Mouse (Mus musculus) kidney, embryonic 15.5 days (tissue): ENCODE results near the gene Prap1. TPM values are rescaled to one million over a fixed set of nuclear protein-coding genes. Genes with fewer than 3 reads are reported as not detected.

Source experiments
- ATAC-seq: fragments of 200-750 bp; cut with Nextera tagmentation; replicated peaks from 2 replicates; pipeline ENCODE4 v1.8.0; 2017; ENCODE audit warnings: moderate TSS enrichment; ENCODE audit not compliant: low FRiP score
- H3K27ac ChIP-seq: fragments of 300-500 bp; sonication (generic); 2 replicates; pipeline ENCODE4 v1.5.1; 2015; ENCODE audit warnings: mild to moderate bottlenecking, inconsistent platforms
- H3K27me3 ChIP-seq: fragments of 300-500 bp; sonication (generic); 2 replicates; pipeline ENCODE4 v1.6.1; 2015; ENCODE audit warnings: inconsistent platforms
- H3K36me3 ChIP-seq: fragments of 300-500 bp; sonication (generic); 2 replicates; pipeline ENCODE4 v1.6.1; 2015; ENCODE audit warnings: inconsistent platforms
- H3K4me1 ChIP-seq: fragments of 300-500 bp; sonication (generic); 2 replicates; pipeline ENCODE4 v1.6.1; 2015; ENCODE audit warnings: inconsistent platforms
- H3K4me2 ChIP-seq: fragments of 300-500 bp; sonication (generic); 2 replicates; pipeline ENCODE4 v1.6.1; 2015; ENCODE audit warnings: moderate library complexity, mild to moderate bottlenecking, inconsistent platforms
- H3K4me3 ChIP-seq: fragments of 300-500 bp; sonication (generic); replicated peaks from 2 replicates; pipeline ENCODE4 v1.5.1; 2015; ENCODE audit warnings: mild to moderate bottlenecking, inconsistent platforms
- H3K9ac ChIP-seq: fragments of 300-500 bp; sonication (generic); 2 replicates; pipeline ENCODE4 v1.6.1; 2015; ENCODE audit warnings: mild to moderate bottlenecking, inconsistent platforms
- H3K9me3 ChIP-seq: fragments of 300-500 bp; sonication (generic); replicated peaks from 2 replicates; pipeline ENCODE4 v1.6.1; 2016; ENCODE audit warnings: inconsistent platforms
- WGBS: fragments of 180-500 bp; shearing (Covaris S2); methylation state at CpG from one replicate; pipeline ENCODE4 v1.1.7; 2015; ENCODE audit warnings: mixed read lengths; 5-methylcytosine and 5-hydroxymethylcytosine counted together
- polyA plus RNA-seq: library from polyadenylated mRNA; unstranded; fragments of >200 nt; fragmentation: Nextera tagmentation; extraction: Ambion mirVana; gene quantifications from 2 replicates; pipeline ENCODE4 v1.2.1, GENCODE M21; 2015

The Prap1 gene
- polyA plus RNA-seq, 1 experiment from 2014 or later = not detected

DNA sequence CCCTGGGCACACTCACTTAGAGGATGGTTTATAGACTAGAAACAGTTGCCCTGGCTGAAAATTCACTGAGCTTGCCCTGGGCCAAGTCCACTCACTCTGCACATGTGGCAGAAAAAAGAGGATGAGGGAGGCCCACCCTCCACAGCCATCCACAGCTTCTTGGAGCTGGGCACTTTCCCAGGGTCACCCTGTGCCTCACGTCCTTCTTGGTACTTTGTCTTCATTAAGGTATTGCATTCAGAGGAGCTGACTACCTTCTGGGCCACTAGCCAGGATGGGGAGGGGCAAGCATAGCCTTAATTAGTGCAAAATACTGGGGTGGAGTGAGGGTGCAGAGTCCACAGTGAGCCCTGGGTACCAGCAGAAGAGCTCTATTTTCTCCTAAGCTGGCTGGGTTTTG, 2.4 kb downstream of the Prap1 start:
- no peaks in the 10 kb centered on the region; the same call in 1 of the 2 replicates for H3K36me3 ChIP-seq
- no peak overlapping the region for H3K27ac ChIP-seq
- H3K27me3 ChIP-seq = no peaks in the 10 kb centered on the region
- H3K4me3 ChIP-seq = no peak overlapping the region
- no peaks in the 10 kb centered on the region for H3K9me3 ChIP-seq
- H3K4me1 ChIP-seq = peaks cover 8% of the 10 kb centered on the region
- 0 out of 2 replicates have a peak, but pooled peaks have one; percentile 7 for ATAC-seq
- no peak overlapping the region for H3K4me2 ChIP-seq
- WGBS = 40% methylated on average over 1 of the region's 1 CpGs
- no peak overlapping the region for H3K9ac ChIP-seq

DNA sequence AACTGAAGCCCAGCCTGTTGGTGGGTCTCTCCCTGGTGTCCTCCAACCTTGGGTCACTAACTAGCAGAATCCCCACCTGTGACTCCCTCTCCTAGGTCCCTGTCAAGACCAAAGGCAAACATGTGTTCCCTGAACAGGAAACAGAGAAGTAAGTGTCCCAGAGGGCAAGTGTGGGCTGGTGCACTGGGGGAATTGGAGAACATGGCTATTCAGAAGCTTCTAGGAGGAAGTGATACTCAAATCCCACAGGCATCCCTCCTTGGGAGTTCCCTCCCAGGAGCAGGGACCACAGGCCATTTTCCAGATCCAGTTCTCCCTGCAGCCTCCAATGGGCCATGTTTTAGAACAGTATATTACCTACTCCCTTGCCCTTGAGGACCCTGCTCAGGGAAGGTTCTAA, 2.9 kb downstream of the Prap1 start:
- ATAC-seq = no peak
- Histone ChIP-seq H3K9ac (no peak overlapping the region), H3K27me3 (no peaks in the 10 kb centered on the region), H3K9me3 (no peaks in the 10 kb centered on the region), H3K4me2 (no peak overlapping the region), H3K4me1 (peaks cover 9% of the 10 kb centered on the region), H3K36me3 (no peaks in the 10 kb centered on the region; the same call in 1 of the 2 replicates), H3K27ac (no peak overlapping the region), H3K4me3 (no peak overlapping the region)

DNA sequence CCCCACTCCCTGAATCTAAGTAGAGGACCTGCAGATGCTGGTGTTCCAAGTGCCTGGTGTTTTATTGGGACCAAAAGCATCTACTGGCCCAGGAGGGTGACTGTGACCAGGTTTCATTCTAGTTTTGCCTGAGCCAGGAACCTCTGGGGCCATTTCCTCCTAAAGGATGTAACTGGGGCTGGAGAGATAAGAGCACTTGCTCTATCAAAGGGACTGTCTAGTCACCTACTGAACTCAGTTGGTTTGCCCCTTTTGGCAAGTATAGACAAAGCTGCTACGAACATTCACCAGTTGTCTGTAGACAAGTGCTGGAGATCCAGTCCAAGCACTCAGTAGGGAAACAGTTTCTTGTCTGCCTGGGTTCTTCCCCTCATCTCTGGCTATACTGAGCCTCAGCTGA, 5.3 kb downstream of the Prap1 start:
- Histone ChIP-seq H3K36me3 (no peaks in the 10 kb centered on the region; the same call in 1 of the 2 replicates), H3K27ac (no peak overlapping the region), H3K4me2 (no peak overlapping the region), H3K27me3 (no peaks in the 10 kb centered on the region), H3K9me3 (no peaks in the 10 kb centered on the region), H3K4me3 (no peak overlapping the region), H3K4me1 (peaks cover 22% of the 10 kb centered on the region), H3K9ac (no peak overlapping the region)
- 87% methylated on average over 1 of the region's 1 CpGs for WGBS
- no peak for ATAC-seq

DNA sequence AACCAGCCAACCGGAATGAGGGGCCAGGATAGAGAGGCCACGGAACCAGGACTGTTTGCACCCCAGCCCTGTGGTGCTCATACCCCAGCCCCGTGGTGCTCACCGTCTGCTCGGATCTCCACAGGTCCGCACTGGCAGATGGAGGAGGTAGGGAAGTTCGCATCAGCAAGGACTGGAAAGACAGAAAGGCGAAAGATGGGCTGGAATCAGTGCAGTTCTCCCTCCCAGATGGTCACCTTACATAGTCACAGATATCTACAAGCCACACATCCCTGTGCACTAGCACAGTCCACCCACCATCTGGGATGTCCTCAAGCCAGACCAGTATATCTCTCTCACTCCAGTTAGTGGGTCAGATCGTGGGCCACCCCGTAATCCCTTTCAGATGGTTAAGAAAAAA, 8.3 kb downstream of the Prap1 start:
- Histone ChIP-seq H3K9me3 (no peaks in the 10 kb centered on the region), H3K9ac (no peak overlapping the region), H3K4me1 (peaks cover 15% of the 10 kb centered on the region), H3K4me2 (peak overlapping the region; percentile 82), H3K27me3 (no peaks in the 10 kb centered on the region), H3K36me3 (peaks cover 13% of the 10 kb centered on the region), H3K27ac (no peak overlapping the region), H3K4me3 (peak overlapping the region; percentile 51)
- WGBS = 73% methylated on average over 10 of the region's 10 CpGs
- no peak for ATAC-seq

DNA sequence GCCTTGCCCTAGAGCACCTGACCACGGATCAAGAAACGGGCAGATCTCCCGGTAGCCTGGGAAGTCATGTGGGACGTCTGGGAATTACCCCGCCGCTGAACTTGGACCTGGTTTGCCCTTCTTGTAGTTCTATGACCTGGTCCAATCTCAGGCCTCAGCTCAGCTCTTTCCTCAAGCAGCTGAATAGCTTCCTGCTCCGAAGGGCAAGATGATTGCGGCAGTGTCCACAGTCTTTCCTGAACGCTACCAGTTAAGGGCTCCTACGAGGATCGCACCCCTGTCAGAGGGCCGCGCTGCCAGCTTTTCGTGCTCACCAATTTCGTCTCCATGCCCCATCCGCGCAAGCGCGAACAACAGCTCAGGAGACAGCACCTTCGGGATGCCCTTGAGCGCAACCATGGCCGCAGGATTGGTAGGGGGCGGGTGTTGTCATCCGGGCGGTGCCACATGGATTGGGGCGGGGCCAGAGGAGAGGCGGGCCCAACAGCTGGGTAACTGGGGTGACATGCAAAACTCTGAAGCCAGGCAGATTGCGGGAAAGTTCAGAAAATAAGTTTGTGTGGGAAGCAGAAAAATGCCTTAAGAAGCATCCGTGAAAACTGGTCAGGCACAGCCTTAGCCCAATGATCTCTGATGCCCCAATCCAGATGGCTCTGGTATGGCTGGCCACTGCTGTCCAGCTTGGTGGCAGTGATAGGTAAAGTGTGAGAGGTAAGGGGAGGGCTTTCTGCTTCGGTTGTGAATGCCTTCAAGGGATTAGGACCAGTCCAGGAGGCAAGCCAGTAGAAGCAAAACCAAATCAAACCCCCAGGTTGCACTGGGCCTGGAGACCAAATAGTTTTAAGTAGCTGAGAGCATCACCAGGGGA, 9.0 kb downstream of the Prap1 start, which contains the start of gene Fuom:
Gene Fuom (minus strand): TSS at position 449 of the 868 bp plus-strand sequence.
- Histone ChIP-seq H3K36me3 (peaks cover 20% of the 10 kb centered on the region), H3K9ac (peak within 1 kb of the TSS; percentile 53), H3K4me2 (peak within 1 kb of the TSS; percentile 82), H3K27me3 (no peaks in the 10 kb centered on the region), H3K9me3 (no peaks in the 10 kb centered on the region), H3K4me1 (peaks cover 15% of the 10 kb centered on the region), H3K27ac (peak within 1 kb of the TSS; percentile 76), H3K4me3 (peak within 1 kb of the TSS; percentile 51)
- WGBS = 1% methylated on average over 30 of the region's 30 CpGs
- ATAC-seq = peak; percentile 94

DNA sequence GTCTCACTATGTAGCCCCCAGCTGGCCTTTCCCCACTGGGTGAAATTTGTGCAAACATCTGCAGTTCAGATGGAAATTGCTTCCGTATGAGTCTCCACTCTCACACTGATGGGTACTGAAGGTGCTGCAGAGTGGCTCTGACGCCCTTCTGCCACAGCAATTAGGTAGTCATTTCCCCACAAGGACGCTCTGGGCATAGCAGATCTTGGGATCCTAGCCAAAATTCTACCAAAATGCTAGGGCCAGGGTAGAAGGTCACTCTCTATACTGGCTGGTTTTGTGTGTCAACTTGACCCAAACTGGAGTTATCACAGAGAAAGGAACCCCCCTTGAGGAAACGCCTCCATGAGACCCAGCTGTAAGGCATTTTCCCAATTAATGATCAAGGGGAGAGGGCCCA, 10.8 kb downstream of the Prap1 start:
- WGBS = 84% methylated on average over 4 of the region's 4 CpGs
- Histone ChIP-seq H3K36me3 (peaks cover 38% of the 10 kb centered on the region), H3K27ac (no peak overlapping the region), H3K4me1 (peaks cover 15% of the 10 kb centered on the region), H3K9me3 (no peaks in the 10 kb centered on the region), H3K4me2 (no peak overlapping the region), H3K9ac (no peak overlapping the region), H3K4me3 (no peak overlapping the region), H3K27me3 (no peaks in the 10 kb centered on the region)
- ATAC-seq = no peak

DNA sequence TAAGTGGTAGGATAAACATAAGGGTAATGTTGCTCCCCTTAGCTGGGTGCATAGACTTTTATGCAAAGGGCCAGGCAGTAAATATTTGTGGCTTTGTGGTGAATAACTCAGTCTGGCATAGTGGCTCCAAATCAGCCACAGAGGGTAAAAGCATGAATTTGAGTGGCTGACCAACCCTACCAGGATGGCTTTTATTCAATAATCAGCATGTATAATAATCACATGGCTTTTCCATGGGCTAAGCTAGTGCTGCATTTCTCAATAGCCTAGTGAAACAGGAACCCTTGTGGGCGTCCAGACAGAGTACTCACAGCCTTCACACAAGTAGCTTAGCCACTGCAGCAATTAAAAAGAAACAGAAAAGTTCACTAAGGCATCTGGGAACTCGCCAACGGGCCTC, 18.7 kb downstream of the Prap1 start:
- Histone ChIP-seq H3K4me3 (no peak overlapping the region), H3K9ac (no peak overlapping the region), H3K4me1 (0 out of 2 replicates have a peak, but pooled peaks cover 4% of the 10 kb centered on the region), H3K4me2 (no peak overlapping the region), H3K9me3 (no peaks in the 10 kb centered on the region), H3K27ac (no peak overlapping the region), H3K36me3 (peaks cover 64% of the 10 kb centered on the region), H3K27me3 (no peaks in the 10 kb centered on the region)
- 72% methylated on average over 3 of the region's 3 CpGs for WGBS
- no peak for ATAC-seq

DNA sequence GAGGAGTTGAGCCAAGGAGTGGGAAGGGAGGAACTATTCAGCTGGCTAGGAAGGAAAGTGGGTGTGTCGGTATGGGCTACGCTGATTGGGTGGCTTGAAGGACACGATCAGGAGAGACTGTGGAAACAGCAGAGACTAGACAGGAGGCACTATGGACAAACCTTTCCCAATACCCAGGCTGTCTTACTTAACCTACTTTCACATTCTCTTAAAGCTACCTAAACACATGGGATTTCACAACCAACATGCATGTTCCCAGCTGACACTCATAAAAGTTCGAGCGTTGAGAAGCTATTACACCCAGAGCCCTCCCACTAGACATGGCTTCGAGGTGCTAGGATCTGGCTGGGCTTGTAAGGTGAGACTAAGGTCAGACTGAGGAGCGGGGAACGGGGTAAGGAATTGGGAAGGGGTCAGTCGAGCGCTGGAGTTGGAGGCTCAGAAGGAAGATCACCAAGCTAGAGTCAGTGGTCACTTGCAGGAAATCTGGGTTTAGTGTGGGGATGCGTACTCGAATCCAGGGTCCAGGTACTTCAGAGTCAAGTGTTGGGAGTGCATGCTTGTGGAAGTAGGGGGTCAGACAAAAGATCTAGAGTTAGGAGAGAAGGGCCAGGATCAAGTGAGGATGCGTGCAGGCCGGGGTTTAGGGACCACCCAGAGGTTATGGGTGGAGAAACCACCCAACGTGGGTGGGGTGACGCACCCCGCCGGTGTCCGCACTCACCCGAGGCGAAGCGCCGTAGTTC, 22.6 kb downstream of the Prap1 start, which contains the start of gene Paox:
Gene Paox (plus strand): TSS at position 217 of the 746 bp plus-strand sequence.
- WGBS = under 1% methylated on average over 23 of the region's 23 CpGs

DNA sequence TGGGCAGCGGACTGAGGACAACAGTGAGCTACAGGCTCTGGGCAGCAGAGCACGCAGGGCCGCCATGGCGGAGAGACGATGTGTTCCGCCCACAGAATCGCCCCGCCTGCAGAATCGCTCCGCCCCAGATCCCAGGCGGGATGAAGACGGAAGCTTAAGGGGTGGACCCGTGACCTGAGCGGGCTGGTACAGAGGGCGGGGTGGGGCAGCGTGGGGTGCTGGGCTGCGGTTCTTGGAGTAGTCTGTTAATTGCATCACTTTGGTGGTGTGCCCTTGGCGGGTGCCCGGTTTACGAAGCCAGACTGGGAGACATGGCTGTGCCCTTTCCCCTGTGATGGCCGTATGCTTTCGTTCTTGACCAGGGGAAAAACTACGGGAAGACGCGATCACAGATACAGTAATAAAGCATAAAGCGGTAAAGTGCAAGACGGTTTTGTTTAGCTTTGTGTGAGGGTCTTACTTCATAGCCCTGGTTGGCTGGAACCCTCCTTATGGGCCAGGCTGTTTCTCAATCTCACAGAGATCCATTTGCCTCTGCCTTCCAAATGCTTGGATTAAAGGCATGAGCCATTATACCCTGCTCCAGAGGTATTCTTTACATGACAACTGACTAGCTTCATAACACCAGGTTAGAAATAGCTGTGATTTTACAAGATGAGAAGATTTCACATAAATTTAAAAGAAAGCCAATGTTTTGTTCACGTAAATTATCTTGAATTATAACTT, 23.3 kb downstream of the Prap1 start, which contains the start of gene Echs1:
Gene Echs1 (minus strand): TSS at position 148 of the 726 bp plus-strand sequence.
- Histone ChIP-seq H3K27ac (peak within 1 kb of the TSS; percentile 92), H3K27me3 (no peaks in the 10 kb centered on the region), H3K4me1 (0 out of 2 replicates have a peak, but pooled peaks cover 4% of the 10 kb centered on the region), H3K4me2 (peak within 1 kb of the TSS; percentile 85), H3K9me3 (no peaks in the 10 kb centered on the region), H3K36me3 (peaks cover 18% of the 10 kb centered on the region), H3K9ac (peak within 1 kb of the TSS; percentile 77), H3K4me3 (peak within 1 kb of the TSS; percentile 73)
- peak; percentile 96 for ATAC-seq
- WGBS = 3% methylated on average over 28 of the region's 28 CpGs

More for the DNA sequence above, 22.6 kb downstream of the Prap1 start, which contains the start of gene Paox:
- Histone ChIP-seq H3K4me1 (0 out of 2 replicates have a peak, but pooled peaks cover 4% of the 10 kb centered on the region), H3K27me3 (no peaks in the 10 kb centered on the region), H3K27ac (peak within 1 kb of the TSS; percentile 92), H3K36me3 (peaks cover 25% of the 10 kb centered on the region), H3K9ac (peak within 1 kb of the TSS; percentile 77), H3K9me3 (no peaks in the 10 kb centered on the region), H3K4me3 (peak within 1 kb of the TSS; percentile 73), H3K4me2 (peak within 1 kb of the TSS; percentile 85)
- ATAC-seq = peak; percentile 89

DNA sequence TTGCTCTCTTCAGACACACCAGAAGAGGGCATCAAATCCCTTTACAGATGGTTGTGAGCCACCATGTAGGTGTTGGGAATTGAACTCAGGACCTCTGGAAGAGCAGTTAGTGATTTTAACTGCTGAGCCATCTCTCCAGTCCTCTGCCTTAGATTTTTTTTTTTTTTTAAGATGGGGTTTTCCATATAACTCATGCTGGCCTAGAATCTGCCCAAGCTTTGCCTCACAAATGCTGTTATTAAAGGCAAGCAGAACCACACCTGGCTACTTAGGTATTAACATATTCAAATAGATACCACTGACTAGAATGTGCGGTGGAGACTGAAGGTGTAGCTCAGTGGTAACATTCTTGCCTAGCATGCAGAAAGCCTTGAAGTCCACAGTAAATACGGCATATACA, 27.3 kb downstream of the Prap1 start:
- Histone ChIP-seq H3K4me1 (peaks cover 4% of the 10 kb centered on the region; the same call in 1 of the 2 replicates), H3K27me3 (no peaks in the 10 kb centered on the region), H3K9me3 (no peaks in the 10 kb centered on the region), H3K36me3 (no peaks in the 10 kb centered on the region), H3K4me2 (no peak overlapping the region), H3K9ac (no peak overlapping the region), H3K4me3 (no peak overlapping the region), H3K27ac (no peak overlapping the region)
- ATAC-seq = no peak
- WGBS = 94% methylated on average over 2 of the region's 2 CpGs

DNA sequence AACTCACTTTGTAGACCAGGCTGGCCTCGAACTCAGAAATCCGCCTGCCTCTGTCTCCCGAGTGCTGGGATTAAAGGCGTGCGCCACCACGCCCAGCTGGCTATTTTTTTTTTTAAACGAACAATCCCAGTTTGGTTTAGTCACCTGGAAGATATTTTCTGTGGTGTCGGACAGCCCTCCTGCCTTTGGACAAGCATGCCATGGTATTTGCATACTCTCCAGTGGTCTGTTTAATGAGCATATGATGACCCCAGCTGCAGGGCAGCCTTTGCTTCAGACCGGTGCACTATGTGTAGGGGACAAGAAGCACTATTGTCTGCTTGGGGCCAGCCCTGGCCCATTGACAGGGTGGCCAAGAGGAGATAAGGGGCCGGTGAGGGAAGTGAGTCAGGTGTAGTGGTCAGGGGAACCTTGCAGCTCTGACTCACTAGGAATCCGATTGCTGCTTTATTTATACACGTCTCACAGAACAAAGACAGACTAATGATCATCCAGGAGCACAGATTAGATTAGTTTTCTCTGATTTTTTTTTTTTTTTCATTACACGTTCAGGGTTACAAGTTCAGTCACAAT, 28.2 kb downstream of the Prap1 start:
- Histone ChIP-seq H3K4me2 (no peak overlapping the region), H3K9me3 (no peaks in the 10 kb centered on the region), H3K27ac (no peak overlapping the region), H3K9ac (no peak overlapping the region), H3K4me1 (peaks cover 9% of the 10 kb centered on the region), H3K4me3 (no peak overlapping the region), H3K36me3 (no peaks in the 10 kb centered on the region), H3K27me3 (no peaks in the 10 kb centered on the region)
- 79% methylated on average over 13 of the region's 13 CpGs for WGBS
- ATAC-seq = no peak
